Mouse (Mus musculus) forebrain, postnatal 0 days (tissue): ENCODE measurements at regions not wholly inside any gene's neighbourhood (a gene's known extent, or its start where the extent isn't known, plus 50 kb on each side); places are given as distances from the start of the nearest gene placed in this dataset.

Source experiments
- ATAC-seq: fragments of 200-750 bp; cut with Nextera tagmentation; 2 replicates; pipeline ENCODE4 v1.8.0; 2017; ENCODE audit warnings: mild to moderate bottlenecking, moderate library complexity
- DNase-seq: peaks from one replicate; pipeline ENCODE4 v3.0.0-alpha.2; 2015
- H3K27ac ChIP-seq: fragments of 300-500 bp; sonication (generic); 2 replicates; pipeline ENCODE4 v1.5.1; 2014; ENCODE audit warnings: low read depth, mild to moderate bottlenecking, antibody characterized with exemption, low read length, moderate library complexity, mixed read lengths
- H3K27me3 ChIP-seq: fragments of 300-500 bp; sonication (generic); 2 replicates; pipeline ENCODE4 v1.6.1; 2014; ENCODE audit warnings: mild to moderate bottlenecking, low read length, mixed read lengths; ENCODE audit not compliant: insufficient read depth
- H3K36me3 ChIP-seq: fragments of 300-500 bp; sonication (generic); 2 replicates; pipeline ENCODE4 v1.6.1; 2014; ENCODE audit warnings: mild to moderate bottlenecking, moderate library complexity; ENCODE audit not compliant: insufficient read depth
- H3K4me1 ChIP-seq: fragments of 300-500 bp; sonication (generic); 2 replicates; pipeline ENCODE4 v1.6.1; 2014; ENCODE audit warnings: antibody characterized with exemption; ENCODE audit not compliant: insufficient read depth
- H3K4me2 ChIP-seq: fragments of 300-500 bp; sonication (generic); 2 replicates; pipeline ENCODE4 v1.6.1; 2014; ENCODE audit warnings: low read depth, mild to moderate bottlenecking, moderate library complexity
- H3K4me3 ChIP-seq: fragments of 300-500 bp; sonication (generic); 2 replicates; pipeline ENCODE4 v1.5.1; 2014; ENCODE audit warnings: low read depth, low read length, mixed read lengths
- H3K9ac ChIP-seq: fragments of 300-500 bp; sonication (generic); 2 replicates; pipeline ENCODE4 v1.6.1; 2014; ENCODE audit warnings: mild to moderate bottlenecking
- H3K9me3 ChIP-seq: fragments of 300-500 bp; sonication (generic); 2 replicates; pipeline ENCODE4 v1.6.1; 2016; ENCODE audit warnings: low read length
- CTCF ChIP-seq: sonication (generic); IDR thresholded peaks from 2 replicates; pipeline ENCODE4 v1.5.1; 2016; ENCODE audit warnings: antibody characterized with exemption, control low read depth, low read depth
- WGBS: fragments of 180-500 bp; shearing (Covaris S2); extraction: QIAGEN DNeasy Blood & Tissue Kit; methylation state at CpG from one replicate; pipeline ENCODE4 v1.1.7; 2014; 5-methylcytosine and 5-hydroxymethylcytosine counted together

- Histone ChIP-seq H3K4me3 (no peak overlapping the region), H3K9ac (no peak overlapping the region), H3K27me3 (no peaks in the 10 kb centered on the region), H3K27ac (no peak overlapping the region), H3K4me2 (no peak overlapping the region), H3K9me3 (no peaks in the 10 kb centered on the region), H3K4me1 (no peaks in the 10 kb centered on the region), H3K36me3 (no peaks in the 10 kb centered on the region)
- no peak for TF ChIP-seq CTCF
- 73% methylated on average over 2 of the region's 2 CpGs for WGBS
- no peak for ATAC-seq
- DNase-seq = no peak
These were observed 108.5 kb upstream of the Fstl4 start for GRCm38 (mm10) chr11:52655720-52656474.

- H3K27ac ChIP-seq = no peak overlapping the region
- WGBS = 12% methylated on average over 12 of the region's 12 CpGs
- H3K27me3 ChIP-seq = no peaks in the 10 kb centered on the region
- peak; percentile 58 for DNase-seq
- H3K9me3 ChIP-seq = no peaks in the 10 kb centered on the region
- H3K4me2 ChIP-seq = 0 out of 2 replicates have a peak overlapping the region, but pooled peaks have one; percentile 6
- peak; percentile 88 for ATAC-seq
- no peaks in the 10 kb centered on the region for H3K36me3 ChIP-seq
- TF ChIP-seq CTCF = no peak
- H3K4me1 ChIP-seq = peaks cover 6% of the 10 kb centered on the region; the same call in 1 of the 2 replicates
- no peak overlapping the region for H3K4me3 ChIP-seq
- H3K9ac ChIP-seq = no peak overlapping the region
These were observed 103.2 kb upstream of the Fstl4 start for GRCm38 (mm10) chr11:52661234-52661633.

GRCm38 (mm10) chr11:52661894-52662593 lies 102.4 kb upstream of the Fstl4 start:
- Histone ChIP-seq H3K9me3 (no peaks in the 10 kb centered on the region), H3K27me3 (no peaks in the 10 kb centered on the region), H3K9ac (no peak overlapping the region), H3K4me2 (no peak overlapping the region), H3K4me1 (peaks cover 6% of the 10 kb centered on the region; the same call in 1 of the 2 replicates), H3K27ac (no peak overlapping the region), H3K36me3 (no peaks in the 10 kb centered on the region), H3K4me3 (no peak overlapping the region)
- ATAC-seq (no peak), DNase-seq (no peak)
- WGBS = 42% methylated on average over 15 of the region's 15 CpGs
- TF ChIP-seq CTCF = no peak

GRCm38 (mm10) chr11:52665343-52665742 lies 99.1 kb upstream of the Fstl4 start:
- WGBS = 55% methylated on average over 1 of the region's 1 CpGs
- DNase-seq = no peak

GRCm38 (mm10) chr11:52675022-52675421 lies 89.4 kb upstream of the Fstl4 start:
- H3K27me3 ChIP-seq = no peaks in the 10 kb centered on the region
- TF ChIP-seq CTCF = no peak
- no peaks in the 10 kb centered on the region for H3K9me3 ChIP-seq
- no peaks in the 10 kb centered on the region for H3K36me3 ChIP-seq
- no peak overlapping the region for H3K4me2 ChIP-seq
- no peak for ATAC-seq
- H3K27ac ChIP-seq = no peak overlapping the region
- 88% methylated on average over 6 of the region's 6 CpGs for whole genome bisulfite sequencing
- DNase-seq = no peak
- 0 out of 2 replicates have a peak, but pooled peaks cover 3% of the 10 kb centered on the region for H3K4me1 ChIP-seq
- H3K9ac ChIP-seq = no peak overlapping the region
- H3K4me3 ChIP-seq = no peak overlapping the region

More at GRCm38 (mm10) chr11:52665343-52665742, 99.1 kb upstream of the Fstl4 start:
- Histone ChIP-seq H3K9me3 (0 out of 2 replicates have a peak, but pooled peaks cover 3% of the 10 kb centered on the region), H3K27ac (no peak overlapping the region), H3K9ac (no peak overlapping the region), H3K4me1 (peaks cover 6% of the 10 kb centered on the region; the same call in 1 of the 2 replicates), H3K27me3 (no peaks in the 10 kb centered on the region), H3K4me2 (no peak overlapping the region), H3K36me3 (no peaks in the 10 kb centered on the region), H3K4me3 (no peak overlapping the region)
- no peak for TF ChIP-seq CTCF
- ATAC-seq = no peak

- Histone ChIP-seq H3K36me3 (no peaks in the 10 kb centered on the region), H3K4me3 (no peak overlapping the region), H3K4me2 (no peak overlapping the region), H3K27ac (no peak overlapping the region), H3K27me3 (no peaks in the 10 kb centered on the region), H3K9ac (no peak overlapping the region), H3K4me1 (0 out of 2 replicates have a peak, but pooled peaks cover 3% of the 10 kb centered on the region), H3K9me3 (0 out of 2 replicates have a peak, but pooled peaks cover 3% of the 10 kb centered on the region)
- no peak for TF ChIP-seq CTCF
- peak; percentile 59 for ATAC-seq
- DNase-seq = no peak
- WGBS = 53% methylated on average over 4 of the region's 4 CpGs
These were observed 86.2 kb upstream of the Fstl4 start for GRCm38 (mm10) chr11:52678259-52678658.

DNA sequence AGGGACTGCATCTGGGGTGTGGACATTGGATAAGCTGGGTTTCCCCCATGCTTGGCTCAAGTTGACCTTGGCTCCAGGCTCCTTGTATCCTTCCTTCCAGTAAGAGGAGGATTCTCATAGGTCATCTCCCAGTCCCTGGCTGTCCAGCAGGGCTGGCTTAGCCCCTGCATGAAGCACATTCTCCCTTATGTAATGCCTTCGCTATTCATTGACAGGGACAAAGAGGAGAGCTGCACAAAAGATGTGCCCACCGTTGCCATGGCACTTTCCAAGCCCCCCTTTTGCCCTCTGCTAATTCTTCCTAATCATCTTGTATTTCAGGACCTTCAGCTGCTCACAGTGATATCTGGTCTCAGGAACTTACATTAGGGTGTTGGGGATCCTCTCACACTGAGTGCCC lies 79.0 kb upstream of the Fstl4 start:
- H3K27me3 ChIP-seq = no peaks in the 10 kb centered on the region
- H3K4me2 ChIP-seq = no peak overlapping the region
- no peaks in the 10 kb centered on the region for H3K36me3 ChIP-seq
- DNase-seq (no peak), ATAC-seq (peak; percentile 78)
- H3K4me1 ChIP-seq = no peaks in the 10 kb centered on the region
- no peak overlapping the region for H3K27ac ChIP-seq
- no peak overlapping the region for H3K9ac ChIP-seq
- 0 out of 2 replicates have a peak, but pooled peaks cover 3% of the 10 kb centered on the region for H3K9me3 ChIP-seq
- TF ChIP-seq CTCF = no peak
- no peak overlapping the region for H3K4me3 ChIP-seq
- 14% methylated on average over 2 of the region's 2 CpGs for WGBS
